Comparison of ENCODE assay signal across 8 mouse cellular contexts in genomic region chr4:105156955-105157275, GRCm38 (mm10). TPM values are rescaled to one million over a fixed set of nuclear protein-coding genes. Genes with fewer than 3 reads are reported as not detected.
A peak's percentile ranks its signal among the peaks of the same experiment; 100 is the strongest.
DNase-seq lines count a peak whose midpoint lies in the region; ATAC-seq and TF ChIP-seq lines count a peak whose summit lies in the region.

No protein-coding gene starts in this region.

- in situ Hi-C loops in ES-E14 (cut with MboI; ENCODE audit: low sequenced_read_pairs in 2 of 2, unreplicated experiment in 2 of 2), result loop anchor here (10.0 kb wide), 2 partner anchors 158 to 1068 kb away; no protein-coding TSS in a partner anchor

- 2% methylated on average over 4 of the region's 4 CpGs for WGBS in heart, embryonic 13.5 days
- WGBS in hindbrain, embryonic 11.5 days, result 2% methylated on average over 4 of the region's 4 CpGs

- DNase-seq in heart, adult 8-10 months (ENCODE audit: low spot score), result no peak
- no peak for DNase-seq in ES-E14 (ENCODE audit: low read depth, low spot score)
- no peak for DNase-seq in hindbrain, embryonic 11.5 days (ENCODE audit: low spot score)
- no peak for DNase-seq in spleen, postnatal 14 days (ENCODE audit: low spot score in 2 of 2)
- DNase-seq in layer of hippocampus, postnatal 14 days (ENCODE audit: low spot score in 2 of 2), result no peak

- peaks cover 7% of the 10 kb centered on the region for H3K27me3 ChIP-seq in heart, embryonic 13.5 days (replicated peaks)
- no peaks in the 10 kb centered on the region for H3K27me3 ChIP-seq in hindbrain, embryonic 11.5 days (ENCODE audit: control insufficient read depth, insufficient read depth, low read length)

- H3K9ac ChIP-seq in heart, embryonic 13.5 days, result peak overlapping the region; percentile 88
- peak overlapping the region; percentile 77; the same call in 1 of the 2 replicates for H3K9ac ChIP-seq in ES-E14 (ENCODE audit: insufficient read depth, low read depth, low read length, poor library complexity, severe bottlenecking)
- peak overlapping the region; percentile 87; the same call in 1 of the 2 replicates for H3K9ac ChIP-seq in hindbrain, embryonic 11.5 days (ENCODE audit: low read depth, low read length)

- H3K4me2 ChIP-seq in heart, embryonic 13.5 days, result peak overlapping the region; percentile 84
- H3K4me2 ChIP-seq in hindbrain, embryonic 11.5 days (replicated peaks; ENCODE audit: low read depth, low read length), result peak overlapping the region; percentile 81; the same call in 1 of the 2 replicates

- ATAC-seq in heart, embryonic 13.5 days (ENCODE audit: extremely low read depth, insufficient number of reproducible peaks, low FRiP score, low TSS enrichment), result no peak
- ATAC-seq in hindbrain, embryonic 11.5 days (ENCODE audit: low FRiP score), result no peak
- ATAC-seq in megakaryocyte progenitor cell, adult 5-6 weeks (replicated peaks; ENCODE audit: poor library complexity), result peak; percentile 10; the same call in 1 of the 2 replicates
- no peak for ATAC-seq in monocyte, adult 5-6 weeks (replicated peaks; ENCODE audit: insufficient number of reproducible peaks, low FRiP score, low TSS enrichment, poor library complexity, severe bottlenecking)

- H3K9me3 ChIP-seq in heart, embryonic 13.5 days, result no peaks in the 10 kb centered on the region
- no peaks in the 10 kb centered on the region for H3K9me3 ChIP-seq in ES-E14 (ENCODE audit: control insufficient read depth, insufficient read depth, low read depth, low read length)
- no peaks in the 10 kb centered on the region for H3K9me3 ChIP-seq in hindbrain, embryonic 11.5 days (ENCODE audit: control insufficient read depth, low read length)

- peaks cover 17% of the 10 kb centered on the region for H3K4me1 ChIP-seq in heart, embryonic 13.5 days
- H3K4me1 ChIP-seq in ES-E14 (ENCODE audit: control insufficient read depth in 2 of 2, insufficient read depth in 2 of 2, low read length in 2 of 2, poor library complexity in 1 of 2), result peaks cover 8 to 10% of the 10 kb centered on the region in 2 experiments
- peaks cover 3% of the 10 kb centered on the region; the same call in 1 of the 2 replicates for H3K4me1 ChIP-seq in hindbrain, embryonic 11.5 days (replicated peaks; ENCODE audit: control insufficient read depth, insufficient read depth, low read length)

- peak overlapping the region; percentile 91 for H3K4me3 ChIP-seq in heart, embryonic 13.5 days
- peak overlapping the region; percentile 79 to 80 for H3K4me3 ChIP-seq in ES-E14 (ENCODE audit: insufficient read depth in 1 of 2, low read depth in 1 of 2, low read length in 2 of 2, poor library complexity in 1 of 2, severe bottlenecking in 1 of 2)
- peak overlapping the region; percentile 97 for H3K4me3 ChIP-seq in hindbrain, embryonic 11.5 days (ENCODE audit: low read depth, low read length)

- peak overlapping the region; percentile 91 for H3K27ac ChIP-seq in heart, embryonic 13.5 days (replicated peaks)
- H3K27ac ChIP-seq in ES-E14 (ENCODE audit: insufficient read depth, low read depth, low read length, poor library complexity, severe bottlenecking), result no peak overlapping the region; the same call in 1 of the 2 replicates
- H3K27ac ChIP-seq in hindbrain, embryonic 11.5 days (ENCODE audit: low read depth, low read length), result peak overlapping the region; percentile 74; the same call in 1 of the 2 replicates

- peaks cover 13% of the 10 kb centered on the region for H3K36me3 ChIP-seq in heart, embryonic 13.5 days
- 0 out of 2 replicates have a peak, but pooled peaks cover 3% of the 10 kb centered on the region for H3K36me3 ChIP-seq in ES-E14 (ENCODE audit: control insufficient read depth, insufficient read depth, low read length, poor library complexity, severe bottlenecking)
- no peaks in the 10 kb centered on the region for H3K36me3 ChIP-seq in hindbrain, embryonic 11.5 days (ENCODE audit: control insufficient read depth, insufficient read depth, low read length)

TF ChIP-seq in ES-E14, 5 proteins besides CTCF, POLR2A, EP300 and RAD21:
- TF ChIP-seq ZC3H11A (IDR thresholded peaks at IDR 0.05; ENCODE audit: borderline replicate concordance, low read depth, low read length) (no peak), ZNF384 (IDR thresholded peaks at IDR 0.05; ENCODE audit: low read depth, low read length) (peak; percentile 98), CHD2 (IDR thresholded peaks at IDR 0.05; ENCODE audit: low read depth, low read length) (no peak), MAFK (IDR thresholded peaks at IDR 0.05; ENCODE audit: insufficient read depth, low read depth, low read length) (no peak), HCFC1 (IDR thresholded peaks at IDR 0.05; ENCODE audit: borderline replicate concordance, insufficient read depth, low read length) (no peak)

RNA-seq across cellular contexts. Expression of gene Plpp3, which starts 0.2 kb away (rescaled TPM):
- 30.9 and 31.2 TPM in 2 replicates for polyA plus RNA-seq in heart, embryonic 13.5 days (2015; fragmentation: Nextera tagmentation; extraction: Ambion mirVana)
- 10 to 100 TPM; 51.8 to 58.4 (median 54.5) TPM for total RNA-seq in heart, adult 8-10 months (2022)
- total RNA-seq in ES-E14 (2012; rRNA removed), result 11.8 and 13.0 TPM in 2 replicates
- 51.1 and 52.7 TPM in 2 replicates for polyA plus RNA-seq in hindbrain, embryonic 11.5 days (2014; fragmentation: Nextera tagmentation; extraction: Ambion mirVana)
- total RNA-seq in megakaryocyte progenitor cell, adult 5-6 weeks (2015), result 0.34 TPM in 1 of 2 replicates, not detected in the other
- total RNA-seq in megakaryocyte progenitor cell, adult 5-6 weeks (2017), result 0.14 TPM in 1 of 2 replicates, not detected in the other
- total RNA-seq in monocyte, adult 5-6 weeks (2017), result 0.49 to 0.57 TPM in 2 of 3 replicates, not detected in the other
- total RNA-seq in layer of hippocampus, postnatal 14 days (2021), result 100 to 1,000 TPM; 170 to 178 TPM

RNA-seq across cellular contexts. Expression of gene Prkaa2, which starts 47.2 kb away (rescaled TPM):
- 30.5 and 33.9 TPM in 2 replicates for polyA plus RNA-seq in heart, embryonic 13.5 days (2015; fragmentation: Nextera tagmentation; extraction: Ambion mirVana)
- 10 to 100 TPM; 77.3 to 89.7 (median 87.0) TPM for total RNA-seq in heart, adult 8-10 months (2022)
- 3.9 and 4.3 TPM in 2 replicates for total RNA-seq in ES-E14 (2012; rRNA removed)
- polyA plus RNA-seq in hindbrain, embryonic 11.5 days (2014; fragmentation: Nextera tagmentation; extraction: Ambion mirVana), result 5.0 TPM in 2 replicates
- total RNA-seq in megakaryocyte progenitor cell, adult 5-6 weeks (2015), result 0.20 and 0.42 TPM in 2 replicates
- 0.03 TPM in 1 of 2 replicates, not detected in the other for total RNA-seq in megakaryocyte progenitor cell, adult 5-6 weeks (2017)
- 0.29 TPM in 1 of 3 replicates, not detected in the others for total RNA-seq in monocyte, adult 5-6 weeks (2017)
- 10 to 100 TPM; 19.7 to 20.3 TPM for total RNA-seq in layer of hippocampus, postnatal 14 days (2021)
